Mouse (Mus musculus) E14TG2a.4 (cell line): ENCODE measurements at regions not wholly inside any gene's neighbourhood (a gene's known extent, or its start where the extent isn't known, plus 50 kb on each side); places are given as distances from the start of the nearest gene placed in this dataset.

Source experiments
- CTCF ChIP-seq: conservative IDR thresholded peaks from 2 replicates; pipeline ENCODE4 v1.5.1; 2014; ENCODE audit warnings: low read length
- POU5F1 ChIP-seq: IDR thresholded peaks from 2 replicates; pipeline ENCODE4 v1.6.1; 2014; ENCODE audit warnings: low read length, borderline replicate concordance

DNA sequence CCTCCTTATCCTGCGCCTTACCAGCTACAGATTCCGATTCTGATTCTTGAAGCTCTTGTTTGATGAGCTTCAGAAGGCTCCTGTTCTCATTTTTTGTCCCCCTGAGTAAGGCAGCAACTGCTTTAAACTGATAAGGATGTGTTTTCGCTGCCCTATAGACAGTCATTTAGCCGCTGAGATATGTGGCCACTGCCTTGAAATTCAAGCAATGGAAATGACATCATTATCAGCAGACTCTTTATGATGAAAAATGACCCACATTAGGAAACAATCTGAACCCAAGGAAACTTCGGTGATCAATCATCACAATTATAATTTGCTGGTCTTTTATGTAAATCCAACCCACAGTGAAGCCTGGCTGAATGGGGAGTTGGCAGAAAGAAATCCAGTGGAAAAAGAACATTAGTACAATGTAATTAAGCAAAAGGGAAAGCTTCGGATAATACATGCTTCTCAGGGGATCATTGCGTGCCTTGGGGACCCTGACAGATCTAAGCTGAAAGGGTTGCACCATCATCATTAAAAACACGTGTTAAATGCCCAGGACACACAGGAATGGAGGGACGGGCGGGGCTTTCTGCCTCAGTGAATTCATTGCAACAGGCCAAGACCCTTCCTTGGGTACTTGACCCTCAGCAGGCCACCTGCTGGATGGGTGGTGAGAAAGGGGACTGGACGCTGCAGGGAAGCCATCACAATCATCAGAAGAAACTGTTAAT, 462.2 kb downstream of the Pik3r1 start:
- TF ChIP-seq CTCF: no peak
- TF ChIP-seq POU5F1: no peak
